Mouse (Mus musculus) lung, postnatal 0 days (tissue): ENCODE results near the gene Gm29133.

Source experiments
- CTCF ChIP-seq: IDR thresholded peaks from 2 replicates; pipeline ENCODE4 v1.5.1; 2016; ENCODE audit warnings: antibody characterized with exemption, mild to moderate bottlenecking
- EP300 ChIP-seq: IDR thresholded peaks from 2 replicates; pipeline ENCODE4 v1.6.1; 2016; ENCODE audit warnings: antibody characterized with exemption, mild to moderate bottlenecking, control low read depth

- TF ChIP-seq CTCF (no peak), EP300 (no peak)
These were observed 15.4 kb downstream of the Gm29133 start for GRCm38 (mm10) chr3:75763351-75763750.
